12 mouse cellular contexts compared by ENCODE assay signal in the genomic region with DNA sequence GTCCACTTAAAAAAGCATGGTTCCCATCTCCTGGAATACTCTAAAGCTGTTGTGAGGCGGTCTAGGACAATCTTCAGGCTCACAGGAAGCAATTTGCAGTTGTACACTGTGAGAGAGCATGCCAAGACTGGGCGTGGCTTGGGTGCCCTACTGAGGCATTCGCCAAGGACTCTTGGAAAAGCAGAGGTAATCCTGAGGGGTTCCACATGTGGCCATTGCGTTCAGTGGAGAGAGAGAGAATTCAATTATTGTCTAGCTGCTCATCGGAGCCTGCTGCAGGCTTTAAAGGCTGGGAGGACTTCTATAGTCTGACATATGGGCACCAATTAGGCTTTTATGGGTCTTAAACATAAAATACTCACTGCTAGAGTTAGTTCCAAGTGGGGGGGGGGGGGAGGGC.
DNase-seq lines count a peak whose midpoint lies in the region; ATAC-seq and TF ChIP-seq lines count a peak whose summit lies in the region.
"Had no signal": no experiment of that assay in that cellular context is flagged by ENCODE, and none has a peak within 500 bp of the region (broad histone marks: within the 10 kb centered on the region; RNA-seq: fewer than 3 reads in every experiment).

No protein-coding gene starts in this region.

- H3K27ac ChIP-seq in embryonic facial prominence, embryonic 14.5 days (replicated peaks; ENCODE audit: low read depth, low read length): no peak overlapping the region
- H3K27ac ChIP-seq in embryonic facial prominence, embryonic 10.5 days (replicated peaks): no peak overlapping the region

- peak; percentile 65 for DNase-seq in embryonic facial prominence, embryonic 14.5 days (ENCODE audit: low spot score)
- DNase-seq in embryonic facial prominence, embryonic 10.5 days (ENCODE audit: low spot score): no peak
- DNase-seq in ES-CJ7 (ENCODE audit: low read depth, low spot score): peak; percentile 51
- DNase-seq in kidney, adult 8-10 months: peak; percentile 46 to 51
- peak; percentile 18 for DNase-seq in lung, adult 2 months
- no peak for DNase-seq in cerebellum, postnatal 36 days
- no peak for DNase-seq in frontal cortex, postnatal 14 days (ENCODE audit: low spot score in 2 of 2)
- DNase-seq in cerebellum, postnatal 25 days: no peak
- DNase-seq: heart, postnatal 36 days; liver, postnatal 0 days; thymus, postnatal 14 days had no signal

- no peaks in the 10 kb centered on the region for H3K9me3 ChIP-seq in embryonic facial prominence, embryonic 14.5 days (ENCODE audit: control insufficient read depth, low read length)
- no peaks in the 10 kb centered on the region for H3K9me3 ChIP-seq in embryonic facial prominence, embryonic 10.5 days

- H3K9ac ChIP-seq in embryonic facial prominence, embryonic 14.5 days (ENCODE audit: low read depth, low read length): no peak overlapping the region
- H3K9ac ChIP-seq: liver, postnatal 0 days had no signal

- no peak for TF ChIP-seq CTCF in lung, adult 2 months (IDR thresholded peaks at IDR 0.05; ENCODE audit: insufficient read depth, low read length)

- H3K36me3 ChIP-seq in embryonic facial prominence, embryonic 14.5 days (ENCODE audit: control insufficient read depth, insufficient read depth, low read length): no peaks in the 10 kb centered on the region
- H3K36me3 ChIP-seq in embryonic facial prominence, embryonic 10.5 days (replicated peaks): no peaks in the 10 kb centered on the region

- 42% methylated on average over 5 of the region's 5 CpGs for WGBS in embryonic facial prominence, embryonic 14.5 days
- WGBS in embryonic facial prominence, embryonic 10.5 days: 69% methylated on average over 5 of the region's 5 CpGs
- 34% methylated on average over 5 of the region's 5 CpGs for WGBS in lung, adult 2 months

- no peaks in the 10 kb centered on the region for H3K27me3 ChIP-seq in embryonic facial prominence, embryonic 14.5 days (replicated peaks; ENCODE audit: control insufficient read depth, insufficient read depth, low read length)
- peaks cover 11% of the 10 kb centered on the region; the same call in 1 of the 2 replicates for H3K27me3 ChIP-seq in embryonic facial prominence, embryonic 10.5 days (replicated peaks; ENCODE audit: low read depth, poor library complexity, severe bottlenecking)

- peaks cover 4% of the 10 kb centered on the region; the same call in 1 of the 2 replicates for H3K4me1 ChIP-seq in embryonic facial prominence, embryonic 14.5 days (ENCODE audit: control insufficient read depth, insufficient read depth, low read length)
- peaks cover 18% of the 10 kb centered on the region for H3K4me1 ChIP-seq in embryonic facial prominence, embryonic 10.5 days
- peaks cover 4% of the 10 kb centered on the region for H3K4me1 ChIP-seq in lung, adult 2 months (ENCODE audit: control insufficient read depth, insufficient read depth, low read length)

- H3K4me2 ChIP-seq in embryonic facial prominence, embryonic 14.5 days (ENCODE audit: low read depth, low read length): no peak overlapping the region

- no peak for TF ChIP-seq POLR2A in lung, adult 2 months (IDR thresholded peaks at IDR 0.05; ENCODE audit: borderline replicate concordance, extremely low read depth, low read depth, low read length)

- peak; percentile 33; the same call in 1 of the 2 replicates for ATAC-seq in embryonic facial prominence, embryonic 14.5 days (ENCODE audit: low read depth)
- ATAC-seq: intestine, postnatal 0 days; liver, postnatal 0 days had no signal

- no peak overlapping the region for H3K4me3 ChIP-seq in embryonic facial prominence, embryonic 14.5 days (ENCODE audit: low read depth, low read length)
- no peak overlapping the region for H3K4me3 ChIP-seq in embryonic facial prominence, embryonic 10.5 days
- no peak overlapping the region for H3K4me3 ChIP-seq in lung, adult 2 months (replicated peaks; ENCODE audit: extremely low read depth, low read depth, low read length)

Comparison
In these comparisons a context has a peak if more than half of its experiments do, and no peak if none do; other contexts are left out.
1. DNase-seq: peak in embryonic facial prominence, embryonic 14.5 days (single experiment), ES-CJ7 (single experiment), kidney, adult 8-10 months (2 of 2) and lung, adult 2 months (single experiment); none in embryonic facial prominence, embryonic 10.5 days (single experiment), cerebellum, postnatal 36 days (0 of 2), frontal cortex, postnatal 14 days (0 of 2) and cerebellum, postnatal 25 days (0 of 2).